In the genomic region with DNA sequence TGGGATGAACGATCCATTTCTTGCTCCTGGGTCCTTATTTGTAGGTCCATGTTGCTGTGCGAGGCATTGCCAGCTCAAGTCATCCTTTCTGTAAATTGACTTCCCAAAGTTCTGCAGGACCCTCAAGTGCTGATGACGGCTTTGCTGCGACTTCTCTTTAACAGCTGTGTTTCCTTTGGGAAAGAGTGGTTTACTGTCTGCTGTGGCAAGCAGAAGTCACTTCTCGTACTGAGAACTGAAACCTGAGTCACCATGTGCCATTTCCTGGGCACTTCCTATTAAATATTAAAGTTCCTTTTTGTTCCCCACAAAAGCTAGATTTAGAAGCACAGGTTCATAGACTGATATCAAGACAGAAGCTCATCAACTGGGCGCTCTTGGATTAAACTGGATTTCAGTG, we compare ENCODE assay signal across 23 mouse cellular contexts. TPM values are rescaled to one million over a fixed set of nuclear protein-coding genes. Genes with fewer than 3 reads are reported as not detected.
DNase-seq lines count a peak whose midpoint lies in the region; ATAC-seq and TF ChIP-seq lines count a peak whose summit lies in the region.
"Had no signal": no experiment of that assay in that cellular context is flagged by ENCODE, and none has a peak within 500 bp of the region (broad histone marks: within the 10 kb centered on the region; RNA-seq: fewer than 3 reads in every experiment).

No protein-coding gene starts in this region.

- H3K27me3 ChIP-seq in heart, embryonic 12.5 days (replicated peaks): no peaks in the 10 kb centered on the region
- H3K27me3 ChIP-seq in liver, postnatal 0 days (ENCODE audit: insufficient read depth, low read length): no peaks in the 10 kb centered on the region
- no peaks in the 10 kb centered on the region for H3K27me3 ChIP-seq in liver, embryonic 11.5 days (replicated peaks; ENCODE audit: control insufficient read depth, insufficient read depth, low read length)
- H3K27me3 ChIP-seq in intestine, embryonic 16.5 days (replicated peaks; ENCODE audit: control insufficient read depth, insufficient read depth, low read length): no peaks in the 10 kb centered on the region
- H3K27me3 ChIP-seq: CH12.LX; embryonic facial prominence, embryonic 13.5 days; heart, embryonic 15.5 days; intestine, embryonic 15.5 days; limb, embryonic 13.5 days had no signal

- DNase-seq in heart, adult 11 months: peak; percentile 97
- DNase-seq in liver, postnatal 0 days: no peak
- no peak for DNase-seq in liver, embryonic 11.5 days (ENCODE audit: low spot score)
- no peak for DNase-seq in adrenal gland, postnatal 25 days
- DNase-seq: adrenal gland, adult 2 months; cerebellum, adult 2 months; lung, embryonic 14.5 days; right cerebral cortex, postnatal 14 days; thymus, postnatal 4 days had no signal

- TF ChIP-seq EP300 in liver, postnatal 0 days (IDR thresholded peaks at IDR 0.05; ENCODE audit: low read depth): peak; percentile 55

- H3K9ac ChIP-seq in heart, embryonic 12.5 days: no peak overlapping the region
- no peak overlapping the region for H3K9ac ChIP-seq in liver, postnatal 0 days (replicated peaks)
- H3K9ac ChIP-seq in liver, embryonic 11.5 days (ENCODE audit: low read depth, low read length): no peak overlapping the region
- no peak overlapping the region for H3K9ac ChIP-seq in intestine, embryonic 16.5 days (ENCODE audit: low read depth, low read length)
- H3K9ac ChIP-seq: embryonic facial prominence, embryonic 13.5 days; heart, embryonic 15.5 days; hindbrain, embryonic 14.5 days; intestine, embryonic 15.5 days; limb, embryonic 13.5 days; lung, embryonic 14.5 days had no signal

- 0 out of 2 replicates have a peak, but pooled peaks cover 4% of the 10 kb centered on the region for H3K4me1 ChIP-seq in heart, embryonic 12.5 days (replicated peaks)
- H3K4me1 ChIP-seq in liver, postnatal 0 days (ENCODE audit: insufficient read depth): no peaks in the 10 kb centered on the region
- H3K4me1 ChIP-seq in liver, embryonic 11.5 days (replicated peaks; ENCODE audit: control insufficient read depth, insufficient read depth, low read length): no peaks in the 10 kb centered on the region
- no peaks in the 10 kb centered on the region for H3K4me1 ChIP-seq in brown adipose tissue, adult 24 weeks (ENCODE audit: control insufficient read depth, insufficient read depth, insufficient read length, low read length)
- no peaks in the 10 kb centered on the region for H3K4me1 ChIP-seq in intestine, embryonic 16.5 days (ENCODE audit: control insufficient read depth, insufficient read depth, low read length)
- H3K4me1 ChIP-seq: heart, embryonic 15.5 days; limb, embryonic 13.5 days had no signal

- no peak overlapping the region for H3K4me2 ChIP-seq in heart, embryonic 12.5 days
- H3K4me2 ChIP-seq in liver, postnatal 0 days (ENCODE audit: low read depth, low read length): no peak overlapping the region
- H3K4me2 ChIP-seq in liver, embryonic 11.5 days: no peak overlapping the region
- no peak overlapping the region for H3K4me2 ChIP-seq in intestine, embryonic 16.5 days (ENCODE audit: low read depth, low read length)
- H3K4me2 ChIP-seq: embryonic facial prominence, embryonic 13.5 days; heart, embryonic 15.5 days; hindbrain, embryonic 14.5 days; intestine, embryonic 15.5 days; limb, embryonic 13.5 days; lung, embryonic 14.5 days; midbrain, embryonic 11.5 days had no signal

- no peak for ATAC-seq in heart, embryonic 12.5 days (ENCODE audit: insufficient number of reproducible peaks, low FRiP score)
- no peak; the same call in 1 of the 2 replicates for ATAC-seq in liver, postnatal 0 days
- ATAC-seq in liver, embryonic 11.5 days (replicated peaks; ENCODE audit: low FRiP score): no peak
- peak; percentile 77; the same call in 1 of the 2 replicates for ATAC-seq in monocyte, adult 5-6 weeks (replicated peaks; ENCODE audit: insufficient number of reproducible peaks, low FRiP score, low TSS enrichment, poor library complexity, severe bottlenecking)
- ATAC-seq in intestine, embryonic 16.5 days: no peak
- ATAC-seq: forebrain, embryonic 16.5 days; intestine, embryonic 15.5 days had no signal

- no peak overlapping the region for H3K4me3 ChIP-seq in heart, embryonic 12.5 days
- no peak overlapping the region for H3K4me3 ChIP-seq in liver, postnatal 0 days (ENCODE audit: low read depth, low read length)
- H3K4me3 ChIP-seq in liver, embryonic 11.5 days (ENCODE audit: low read depth, low read length): no peak overlapping the region
- H3K4me3 ChIP-seq in brown adipose tissue, adult 24 weeks (ENCODE audit: insufficient read depth, low read depth, low read length): no peak overlapping the region
- H3K4me3 ChIP-seq in intestine, embryonic 16.5 days (ENCODE audit: low read length): no peak overlapping the region
- H3K4me3 ChIP-seq: embryonic facial prominence, embryonic 13.5 days; heart, embryonic 15.5 days; intestine, embryonic 15.5 days; layer of hippocampus, adult 2 months; left cerebral cortex, adult 2 months; limb, embryonic 13.5 days had no signal

- H3K36me3 ChIP-seq in heart, embryonic 12.5 days: no peaks in the 10 kb centered on the region
- no peaks in the 10 kb centered on the region for H3K36me3 ChIP-seq in liver, postnatal 0 days (replicated peaks; ENCODE audit: insufficient read depth, low read length)
- no peaks in the 10 kb centered on the region for H3K36me3 ChIP-seq in liver, embryonic 11.5 days (ENCODE audit: control insufficient read depth, insufficient read depth, low read length)
- H3K36me3 ChIP-seq in intestine, embryonic 16.5 days (ENCODE audit: control insufficient read depth, insufficient read depth, low read length): no peaks in the 10 kb centered on the region
- H3K36me3 ChIP-seq: embryonic facial prominence, embryonic 13.5 days; heart, embryonic 15.5 days; intestine, embryonic 15.5 days; limb, embryonic 13.5 days had no signal

- no peaks in the 10 kb centered on the region for H3K9me3 ChIP-seq in heart, embryonic 12.5 days (replicated peaks)
- H3K9me3 ChIP-seq in liver, postnatal 0 days (ENCODE audit: low read length): no peaks in the 10 kb centered on the region
- H3K9me3 ChIP-seq in liver, embryonic 11.5 days (ENCODE audit: control insufficient read depth, low read length): no peaks in the 10 kb centered on the region
- H3K9me3 ChIP-seq in intestine, embryonic 16.5 days (ENCODE audit: control insufficient read depth, low read length): no peaks in the 10 kb centered on the region
- H3K9me3 ChIP-seq: embryonic facial prominence, embryonic 13.5 days; heart, embryonic 15.5 days; intestine, embryonic 15.5 days; limb, embryonic 13.5 days had no signal

- no peak overlapping the region for H3K27ac ChIP-seq in heart, embryonic 12.5 days (ENCODE audit: poor library complexity, severe bottlenecking)
- no peak overlapping the region for H3K27ac ChIP-seq in liver, postnatal 0 days (ENCODE audit: low read depth)
- no peak overlapping the region for H3K27ac ChIP-seq in liver, embryonic 11.5 days (ENCODE audit: low read depth, low read length)
- H3K27ac ChIP-seq in brown adipose tissue, adult 24 weeks (replicated peaks; ENCODE audit: low read depth, low read length): peak overlapping the region; percentile 84
- no peak overlapping the region for H3K27ac ChIP-seq in intestine, embryonic 16.5 days (ENCODE audit: low read length)
- H3K27ac ChIP-seq: embryonic facial prominence, embryonic 13.5 days; heart, embryonic 15.5 days; hindbrain, embryonic 14.5 days; intestine, embryonic 15.5 days; layer of hippocampus, adult 2 months; left cerebral cortex, adult 2 months; limb, embryonic 13.5 days had no signal

- 75% methylated on average over 6 of the region's 6 CpGs for WGBS in heart, embryonic 12.5 days
- whole genome bisulfite sequencing in liver, postnatal 0 days (ENCODE audit: insufficient replicate concordance): 38% methylated on average over 6 of the region's 6 CpGs
- 55% methylated on average over 6 of the region's 6 CpGs for WGBS in liver, embryonic 11.5 days
- 83% methylated on average over 6 of the region's 6 CpGs for WGBS in intestine, embryonic 16.5 days

- TF ChIP-seq CTCF in liver, postnatal 0 days (IDR thresholded peaks at IDR 0.05; ENCODE audit: low read depth): no peak

RNA-seq across cellular contexts. Expression of a gene that starts 41.8 kb away (rescaled TPM):
- 47.1 and 52.3 TPM in 2 replicates for polyA plus RNA-seq in heart, embryonic 12.5 days (2016; fragmentation: Nextera tagmentation; extraction: Ambion mirVana)
- 9.1 and 10.8 TPM in 2 replicates for polyA plus RNA-seq in liver, postnatal 0 days (2015; fragmentation: Nextera tagmentation; extraction: Ambion mirVana)
- 37.6 and 43.2 TPM in 2 replicates for polyA plus RNA-seq in liver, embryonic 11.5 days (2014; fragmentation: Nextera tagmentation; extraction: Ambion mirVana)
- 14.9 and 20.8 TPM in 2 replicates for polyA plus RNA-seq in brown adipose tissue, adult 24 weeks (2012; ENCODE audit: insufficient read depth, insufficient read length, missing spikeins)
- 0.19 to 0.53 TPM (median 0.29 TPM) in 3 replicates for total RNA-seq in monocyte, adult 5-6 weeks (2017)
- total RNA-seq in adrenal gland, postnatal 25 days (2021): 416 and 485 TPM in 2 replicates
- 55.5 and 73.7 TPM in 2 replicates for polyA plus RNA-seq in intestine, embryonic 16.5 days (2015; fragmentation: Nextera tagmentation; extraction: Ambion mirVana)
